Mouse (Mus musculus) brain, embryonic 14.5 days (tissue): ENCODE data around the gene Rce1.

Experiments
- CTCF ChIP-seq: fragments of 200-500 bp; IDR thresholded peaks from 2 replicates; pipeline ENCODE4 v1.5.1; 2012; ENCODE audit warnings: inconsistent platforms, mild to moderate bottlenecking, moderate library complexity, borderline replicate concordance; ENCODE audit not compliant: insufficient read depth, insufficient read length; ENCODE audit errors: extremely low read depth
- POLR2A ChIP-seq: fragments of 200-500 bp; IDR thresholded peaks from 2 replicates; pipeline ENCODE4 v1.6.1; 2012; ENCODE audit warnings: mild to moderate bottlenecking, inconsistent platforms, borderline replicate concordance; ENCODE audit not compliant: poor library complexity, insufficient read depth, insufficient read length, severe bottlenecking; ENCODE audit errors: extremely low read depth

- TF ChIP-seq CTCF (no peak), POLR2A (no peak)
These were observed 4.7 kb downstream of the Rce1 start for GRCm38 (mm10) chr19:4620721-4621120.
